Mouse (Mus musculus) G1E (cell line): Measurements from ENCODE around the gene 4930578C19Rik. TPM values are rescaled to one million over a fixed set of nuclear protein-coding genes. Genes with fewer than 3 reads are reported as not detected.
"Not testable (repeated sequence)": the region's sequence is repeated elsewhere in the genome, so short reads cannot be mapped to it uniquely, and the experiment has no call there.

Source experiments
- ATAC-seq: 2 replicates; pipeline ENCODE4 v1.8.0; 2016; ENCODE audit warnings: mild to moderate bottlenecking; ENCODE audit not compliant: insufficient number of reproducible peaks, poor library complexity, low FRiP score, severe bottlenecking; ENCODE audit errors: extremely low read depth
- DNase-seq: peaks from one replicate; pipeline ENCODE4 v3.0.0; 2012; ENCODE audit warnings: low spot score
- H3K27me3 ChIP-seq: 2 replicates; pipeline ENCODE4 v1.6.1; 2012; ENCODE audit warnings: mild to moderate bottlenecking, low read length, inconsistent platforms; ENCODE audit not compliant: insufficient read depth
- H3K36me3 ChIP-seq: replicated peaks from 2 replicates; pipeline ENCODE3; 2012; ENCODE audit warnings: mild to moderate bottlenecking, inconsistent platforms
- H3K4me1 ChIP-seq: 2 replicates; pipeline ENCODE4 v1.6.1; 2012; ENCODE audit warnings: low read depth, low read length, inconsistent platforms, mixed read lengths; ENCODE audit not compliant: insufficient read depth
- H3K4me3 ChIP-seq: 2 replicates; pipeline ENCODE4 v1.5.1; 2012; ENCODE audit warnings: low read depth, mild to moderate bottlenecking, inconsistent platforms, low read length, moderate library complexity, mixed read lengths
- H3K9me3 ChIP-seq: replicated peaks from 2 replicates; pipeline ENCODE4 v1.6.1; 2012; ENCODE audit warnings: inconsistent platforms
- GATA1 ChIP-seq: IDR thresholded peaks from 2 replicates; pipeline ENCODE4 v1.6.1; 2012; ENCODE audit warnings: borderline replicate concordance, low read length, inconsistent platforms, mixed read lengths
- POLR2AphosphoS5 ChIP-seq: IDR thresholded peaks from 2 replicates; pipeline ENCODE4 v1.6.1; 2012; ENCODE audit warnings: low read depth, low read length, inconsistent platforms; ENCODE audit not compliant: insufficient replicate concordance
- TAL1 ChIP-seq: conservative IDR thresholded peaks from 2 replicates; pipeline ENCODE4 v1.6.1; 2012; ENCODE audit warnings: low read depth, low read length, inconsistent platforms, mixed read lengths
- polyA plus RNA-seq: library from polyadenylated mRNA; stranded (reverse); fragments of >175 nt; gene quantifications from 2 replicates; pipeline ENCODE4 v1.2.3, GENCODE M21; 2012
- total RNA-seq, 2 experiments: library from RNA; stranded (forward) in 1 of 2; stranded (reverse) in 1 of 2; fragments of 200-1000 nt in 1 of 2; fragments of >200 nt in 1 of 2; fragmentation: Nextera tagmentation in 1 of 2; gene quantifications; 2 replicates each; pipeline ENCODE4 v1.2.3; 2014 to 2017

4930578C19Rik gene
- total and polyA plus RNA-seq, 3 experiments: not detected

- no peak for DNase-seq
- Histone ChIP-seq H3K9me3 (no peaks in the 10 kb centered on the region), H3K4me3 (no peak overlapping the region), H3K27me3 (no peaks in the 10 kb centered on the region), H3K36me3 (no peaks in the 10 kb centered on the region), H3K4me1 (no peaks in the 10 kb centered on the region)
- TF ChIP-seq GATA1 (no peak), TAL1 (no peak), POLR2AphosphoS5 (no peak)
- no peak for ATAC-seq
These were observed 64.5 kb downstream of the 4930578C19Rik start for GRCm38 (mm10) chrX:18396700-18397099.

GRCm38 (mm10) chrX:18384181-18384580 lies 77.0 kb downstream of the 4930578C19Rik start:
- DNase-seq, H3K36me3 ChIP-seq, H3K9me3 ChIP-seq, H3K27me3 ChIP-seq, ATAC-seq, H3K4me1 ChIP-seq, H3K4me3 ChIP-seq: not testable (repeated sequence)
